Mouse (Mus musculus): ENCODE measurements around the gene Larp4b.
A peak's percentile ranks its signal among the peaks of the same experiment; 100 is the strongest.

Gene Larp4b

GRCm38 (mm10) chr13:9180221-9180620, 86.5 kb downstream of the Larp4b start:
- DNase-seq (ENCODE audit: low spot score): peak; percentile 46

- no peak for DNase-seq (ENCODE audit: low spot score)
These were observed 87.4 kb downstream of the Larp4b start for GRCm38 (mm10) chr13:9181106-9181505.

- DNase-seq (ENCODE audit: low spot score): peak; percentile 67
These were observed 88.1 kb downstream of the Larp4b start for GRCm38 (mm10) chr13:9181666-9182264.

- DNase-seq (ENCODE audit: low spot score): no peak
These were observed 90.6 kb downstream of the Larp4b start for GRCm38 (mm10) chr13:9184281-9184680.

- DNase-seq (ENCODE audit: low spot score): no peak
These were observed 91.0 kb downstream of the Larp4b start for GRCm38 (mm10) chr13:9184716-9185115.

GRCm38 (mm10) chr13:9187156-9187555, 93.5 kb downstream of the Larp4b start:
- no peak for DNase-seq (ENCODE audit: low spot score)

- DNase-seq (ENCODE audit: low spot score): no peak
These were observed 94.2 kb downstream of the Larp4b start for GRCm38 (mm10) chr13:9187566-9188530.

GRCm38 (mm10) chr13:9189481-9189880, 95.8 kb downstream of the Larp4b start:
- DNase-seq (ENCODE audit: low spot score): no peak

GRCm38 (mm10) chr13:9191172-9192140, 97.8 kb downstream of the Larp4b start:
- DNase-seq (ENCODE audit: low spot score): no peak

- DNase-seq (ENCODE audit: low spot score): no peak
These were observed 99.2 kb downstream of the Larp4b start for GRCm38 (mm10) chr13:9192797-9193330.

- no peak for DNase-seq (ENCODE audit: low spot score)
These were observed 101.0 kb downstream of the Larp4b start for GRCm38 (mm10) chr13:9194656-9195055.

GRCm38 (mm10) chr13:9195565-9195964, 101.9 kb downstream of the Larp4b start:
- DNase-seq (ENCODE audit: low spot score): no peak

GRCm38 (mm10) chr13:9198106-9198505, 104.4 kb downstream of the Larp4b start:
- no peak for DNase-seq (ENCODE audit: low spot score)

GRCm38 (mm10) chr13:9198728-9199464, 105.2 kb downstream of the Larp4b start:
- DNase-seq (ENCODE audit: low spot score): no peak

- DNase-seq (ENCODE audit: low spot score): no peak
These were observed 105.8 kb downstream of the Larp4b start for GRCm38 (mm10) chr13:9199465-9199844.

- DNase-seq (ENCODE audit: low spot score): no peak
These were observed 129.2 kb downstream of the Larp4b start for GRCm38 (mm10) chr13:9222761-9223405.

Measured in T-cell, adult 2 months (primary cell).